Mouse (Mus musculus) neural tube, embryonic 11.5 days (tissue): ENCODE measurements around the gene Wdr73. TPM values are rescaled to one million over a fixed set of nuclear protein-coding genes. Genes with fewer than 3 reads are reported as not detected.
A peak's percentile ranks its signal among the peaks of the same experiment; 100 is the strongest.

Source experiments
- ATAC-seq: fragments of 200-750 bp; cut with Nextera tagmentation; 2 replicates; pipeline ENCODE4 v1.8.0; 2017; ENCODE audit warnings: moderate number of reproducible peaks, mild to moderate bottlenecking, moderate TSS enrichment, moderate library complexity; ENCODE audit not compliant: insufficient read depth, low FRiP score, low TSS enrichment
- DNase-seq: peaks from one replicate; pipeline ENCODE4 v3.0.0-alpha.2; 2015; ENCODE audit warnings: low spot score
- H3K27ac ChIP-seq: fragments of 300-500 bp; sonication (generic); 2 replicates; pipeline ENCODE4 v1.5.1; 2014; ENCODE audit warnings: low read depth, mild to moderate bottlenecking, low read length
- H3K27me3 ChIP-seq: fragments of 300-500 bp; sonication (generic); 2 replicates; pipeline ENCODE4 v1.6.1; 2014; ENCODE audit warnings: mild to moderate bottlenecking, low read length, mixed read lengths; ENCODE audit not compliant: control insufficient read depth, insufficient read depth
- H3K36me3 ChIP-seq: fragments of 300-500 bp; sonication (generic); 2 replicates; pipeline ENCODE4 v1.6.1; 2014; ENCODE audit warnings: mild to moderate bottlenecking, low read length, moderate library complexity, mixed read lengths; ENCODE audit not compliant: control insufficient read depth, insufficient read depth
- H3K4me1 ChIP-seq: fragments of 300-500 bp; sonication (generic); 2 replicates; pipeline ENCODE4 v1.6.1; 2014; ENCODE audit warnings: low read length, mixed read lengths; ENCODE audit not compliant: control insufficient read depth, insufficient read depth
- H3K4me2 ChIP-seq: fragments of 300-500 bp; sonication (generic); 2 replicates; pipeline ENCODE4 v1.6.1; 2014; ENCODE audit warnings: low read depth, mild to moderate bottlenecking, moderate library complexity
- H3K4me3 ChIP-seq: fragments of 300-500 bp; sonication (generic); 2 replicates; pipeline ENCODE4 v1.5.1; 2014; ENCODE audit warnings: low read depth, low read length
- H3K9ac ChIP-seq: fragments of 300-500 bp; sonication (generic); 2 replicates; pipeline ENCODE4 v1.6.1; 2014; ENCODE audit warnings: mild to moderate bottlenecking, low read length
- H3K9me3 ChIP-seq: fragments of 300-500 bp; sonication (generic); 2 replicates; pipeline ENCODE4 v1.6.1; 2016; ENCODE audit warnings: low read length; ENCODE audit not compliant: control insufficient read depth
- WGBS: fragments of 180-500 bp; shearing (Covaris S2); extraction: QIAGEN DNeasy Blood & Tissue Kit; methylation state at CpG from one replicate; pipeline ENCODE4 v1.1.7; 2014; 5-methylcytosine and 5-hydroxymethylcytosine counted together
- polyA plus RNA-seq: library from polyadenylated mRNA; unstranded; fragments of >200 nt; fragmentation: Nextera tagmentation; extraction: Ambion mirVana; gene quantifications from 2 replicates; pipeline ENCODE4 v1.2.1, GENCODE M21; 2014

Wdr73 gene
- polyA plus RNA-seq, 1 experiment from 2014 or later: 37.7 TPM

- Histone ChIP-seq H3K4me1 (no peaks in the 10 kb centered on the region), H3K9me3 (no peaks in the 10 kb centered on the region), H3K36me3 (peaks cover 2% of the 10 kb centered on the region; the same call in 1 of the 2 replicates), H3K27ac (no peak overlapping the region), H3K4me2 (no peak overlapping the region), H3K4me3 (no peak overlapping the region), H3K9ac (no peak overlapping the region), H3K27me3 (no peaks in the 10 kb centered on the region)
- ATAC-seq: no peak
- no peak for DNase-seq
- WGBS: 93% methylated on average over 2 of the region's 2 CpGs
Measured at GRCm38 (mm10) chr7:80923165-80923564, 22.1 kb upstream of the Wdr73 start.

GRCm38 (mm10) chr7:80919647-80920008 is 18.6 kb upstream of the Wdr73 start:
- no peaks in the 10 kb centered on the region for H3K27me3 ChIP-seq
- H3K4me1 ChIP-seq: no peaks in the 10 kb centered on the region
- DNase-seq: no peak
- no peak for ATAC-seq
- no peak overlapping the region for H3K4me3 ChIP-seq
- no peak overlapping the region for H3K4me2 ChIP-seq
- no peak overlapping the region for H3K27ac ChIP-seq
- no peaks in the 10 kb centered on the region for H3K9me3 ChIP-seq
- 87% methylated on average over 5 of the region's 5 CpGs for WGBS
- no peak overlapping the region for H3K9ac ChIP-seq
- peaks cover 12% of the 10 kb centered on the region for H3K36me3 ChIP-seq

- H3K27ac ChIP-seq: no peak overlapping the region
- H3K27me3 ChIP-seq: no peaks in the 10 kb centered on the region
- peaks cover 12% of the 10 kb centered on the region for H3K36me3 ChIP-seq
- ATAC-seq (no peak), DNase-seq (no peak)
- H3K4me3 ChIP-seq: no peak overlapping the region
- no peak overlapping the region for H3K9ac ChIP-seq
- no peaks in the 10 kb centered on the region for H3K4me1 ChIP-seq
- no peaks in the 10 kb centered on the region for H3K9me3 ChIP-seq
- H3K4me2 ChIP-seq: no peak overlapping the region
- 90% methylated on average over 8 of the region's 8 CpGs for WGBS
Measured at GRCm38 (mm10) chr7:80918982-80919646, 18.0 kb upstream of the Wdr73 start.

- ATAC-seq (no peak), DNase-seq (no peak)
- WGBS: 88% methylated on average over 4 of the region's 4 CpGs
- Histone ChIP-seq H3K9me3 (no peaks in the 10 kb centered on the region), H3K9ac (no peak overlapping the region), H3K36me3 (peaks cover 13% of the 10 kb centered on the region), H3K27ac (no peak overlapping the region), H3K27me3 (no peaks in the 10 kb centered on the region), H3K4me3 (no peak overlapping the region), H3K4me1 (no peaks in the 10 kb centered on the region), H3K4me2 (no peak overlapping the region)
Measured at GRCm38 (mm10) chr7:80917916-80918465, 16.9 kb upstream of the Wdr73 start.

- H3K36me3 ChIP-seq: peaks cover 15% of the 10 kb centered on the region
- no peaks in the 10 kb centered on the region for H3K27me3 ChIP-seq
- H3K4me1 ChIP-seq: no peaks in the 10 kb centered on the region
- H3K9ac ChIP-seq: no peak overlapping the region
- 88% methylated on average over 8 of the region's 8 CpGs for WGBS
- ATAC-seq: no peak
- no peaks in the 10 kb centered on the region for H3K9me3 ChIP-seq
- no peak for DNase-seq
- H3K27ac ChIP-seq: no peak overlapping the region
- no peak overlapping the region for H3K4me2 ChIP-seq
- no peak overlapping the region for H3K4me3 ChIP-seq
Measured at GRCm38 (mm10) chr7:80912496-80912895, 11.4 kb upstream of the Wdr73 start.

- Histone ChIP-seq H3K4me1 (no peaks in the 10 kb centered on the region), H3K9ac (no peak overlapping the region), H3K9me3 (no peaks in the 10 kb centered on the region), H3K27me3 (no peaks in the 10 kb centered on the region), H3K27ac (no peak overlapping the region), H3K4me3 (no peak overlapping the region), H3K4me2 (no peak overlapping the region), H3K36me3 (peaks cover 9% of the 10 kb centered on the region)
- 83% methylated on average over 7 of the region's 7 CpGs for WGBS
- DNase-seq (no peak), ATAC-seq (no peak)
Measured at GRCm38 (mm10) chr7:80911053-80911452, 10.0 kb upstream of the Wdr73 start.

GRCm38 (mm10) chr7:80904921-80905515 is 3.9 kb upstream of the Wdr73 start, which contains the start of gene Nmb:
TSS of gene Nmb (minus strand) at chr7:80905076.
- ATAC-seq: 0 out of 2 replicates have a peak, but pooled peaks have one; percentile 42
- no peak within 1 kb of the TSS for H3K27ac ChIP-seq
- WGBS: 4% methylated on average over 19 of the region's 19 CpGs

GRCm38 (mm10) chr7:80903625-80904422 is 2.8 kb upstream of the Wdr73 start:
- H3K4me1 ChIP-seq: peaks cover 6% of the 10 kb centered on the region; the same call in 1 of the 2 replicates
- H3K27ac ChIP-seq: no peak overlapping the region
- ATAC-seq (no peak), DNase-seq (no peak)
- no peaks in the 10 kb centered on the region for H3K27me3 ChIP-seq
- H3K9me3 ChIP-seq: no peaks in the 10 kb centered on the region
- no peak overlapping the region for H3K9ac ChIP-seq
- peak overlapping the region; percentile 89; the same call in 1 of the 2 replicates for H3K4me2 ChIP-seq
- H3K36me3 ChIP-seq: no peaks in the 10 kb centered on the region; the same call in 1 of the 2 replicates
- 90% methylated on average over 11 of the region's 11 CpGs for WGBS
- H3K4me3 ChIP-seq: no peak overlapping the region

More at GRCm38 (mm10) chr7:80904921-80905515, 3.9 kb upstream of the Wdr73 start, which contains the start of gene Nmb:
- Histone ChIP-seq H3K27me3 (no peaks in the 10 kb centered on the region), H3K36me3 (no peaks in the 10 kb centered on the region; the same call in 1 of the 2 replicates), H3K4me3 (peak within 1 kb of the TSS; percentile 38), H3K9me3 (no peaks in the 10 kb centered on the region), H3K4me2 (peak within 1 kb of the TSS; percentile 89), H3K4me1 (peaks cover 6% of the 10 kb centered on the region; the same call in 1 of the 2 replicates), H3K9ac (peak within 1 kb of the TSS; percentile 66)
- DNase-seq: peak; percentile 85
